Comparison of ENCODE assay signal across 20 mouse cellular contexts in genomic region chr2:164107125-164107874, GRCm38 (mm10). TPM values are rescaled to one million over a fixed set of nuclear protein-coding genes. Genes with fewer than 3 reads are reported as not detected.
DNase-seq lines count a peak whose midpoint lies in the region; ATAC-seq and TF ChIP-seq lines count a peak whose summit lies in the region.
"Had no signal": no experiment of that assay in that cellular context is flagged by ENCODE, and none has a peak within 500 bp of the region (broad histone marks: within the 10 kb centered on the region; RNA-seq: fewer than 3 reads in every experiment).

No protein-coding gene starts in this region.

- TF ChIP-seq CTCF in intestine, postnatal 0 days (IDR thresholded peaks at IDR 0.05; ENCODE audit: low read depth), result no peak

- no peak overlapping the region for H3K4me2 ChIP-seq in hindbrain, embryonic 11.5 days (replicated peaks; ENCODE audit: low read depth, low read length)
- H3K4me2 ChIP-seq in neural tube, embryonic 12.5 days (replicated peaks), result no peak overlapping the region
- no peak overlapping the region for H3K4me2 ChIP-seq in neural tube, embryonic 15.5 days
- no peak overlapping the region for H3K4me2 ChIP-seq in embryonic facial prominence, embryonic 15.5 days (replicated peaks)
- no peak overlapping the region for H3K4me2 ChIP-seq in intestine, postnatal 0 days (replicated peaks; ENCODE audit: low read depth)
- H3K4me2 ChIP-seq: forebrain, embryonic 13.5 days had no signal

- 78% methylated on average over 16 of the region's 16 CpGs for WGBS in hindbrain, embryonic 10.5 days
- WGBS in hindbrain, embryonic 11.5 days, result 81% methylated on average over 16 of the region's 16 CpGs
- 51% methylated on average over 16 of the region's 16 CpGs for WGBS in neural tube, embryonic 12.5 days
- WGBS in neural tube, embryonic 15.5 days, result 43% methylated on average over 16 of the region's 16 CpGs
- 65% methylated on average over 16 of the region's 16 CpGs for WGBS in embryonic facial prominence, embryonic 15.5 days
- WGBS in intestine, postnatal 0 days, result 71% methylated on average over 16 of the region's 16 CpGs

- ATAC-seq in hindbrain, embryonic 11.5 days (ENCODE audit: low FRiP score), result no peak
- ATAC-seq in neural tube, embryonic 12.5 days (ENCODE audit: low FRiP score, low read depth), result peak; percentile 63; the same call in 1 of the 2 replicates
- no peak for ATAC-seq in neural tube, embryonic 15.5 days (ENCODE audit: low FRiP score)
- ATAC-seq in embryonic facial prominence, embryonic 15.5 days (ENCODE audit: insufficient number of reproducible peaks, low FRiP score, low TSS enrichment, low read depth), result no peak
- ATAC-seq in intestine, postnatal 0 days, result no peak
- ATAC-seq: activated CD4-positive, CD25-positive, alpha-beta regulatory T cell, adult 4 months; forebrain, embryonic 13.5 days; liver, postnatal 0 days had no signal

- H3K4me3 ChIP-seq in hindbrain, embryonic 10.5 days, result no peak overlapping the region
- no peak overlapping the region for H3K4me3 ChIP-seq in hindbrain, embryonic 11.5 days (ENCODE audit: low read depth, low read length)
- no peak overlapping the region for H3K4me3 ChIP-seq in neural tube, embryonic 12.5 days
- H3K4me3 ChIP-seq in neural tube, embryonic 15.5 days (replicated peaks), result no peak overlapping the region
- H3K4me3 ChIP-seq in embryonic facial prominence, embryonic 15.5 days (replicated peaks), result no peak overlapping the region
- H3K4me3 ChIP-seq in intestine, postnatal 0 days (ENCODE audit: low read depth, low read length), result no peak overlapping the region
- H3K4me3 ChIP-seq: forebrain, embryonic 13.5 days had no signal

- H3K27ac ChIP-seq in hindbrain, embryonic 10.5 days, result 0 out of 2 replicates have a peak overlapping the region, but pooled peaks have one; percentile 35
- H3K27ac ChIP-seq in hindbrain, embryonic 11.5 days (ENCODE audit: low read depth, low read length), result no peak overlapping the region
- no peak overlapping the region for H3K27ac ChIP-seq in neural tube, embryonic 12.5 days
- H3K27ac ChIP-seq in neural tube, embryonic 15.5 days (replicated peaks), result no peak overlapping the region
- H3K27ac ChIP-seq in embryonic facial prominence, embryonic 15.5 days (replicated peaks), result peak overlapping the region; percentile 49
- no peak overlapping the region for H3K27ac ChIP-seq in intestine, postnatal 0 days (ENCODE audit: low read depth, low read length)
- H3K27ac ChIP-seq: forebrain, embryonic 13.5 days had no signal

- no peaks in the 10 kb centered on the region for H3K9me3 ChIP-seq in hindbrain, embryonic 10.5 days
- no peaks in the 10 kb centered on the region for H3K9me3 ChIP-seq in hindbrain, embryonic 11.5 days (ENCODE audit: control insufficient read depth, low read length)
- H3K9me3 ChIP-seq in neural tube, embryonic 12.5 days, result no peaks in the 10 kb centered on the region
- no peaks in the 10 kb centered on the region for H3K9me3 ChIP-seq in neural tube, embryonic 15.5 days (replicated peaks)
- no peaks in the 10 kb centered on the region for H3K9me3 ChIP-seq in embryonic facial prominence, embryonic 15.5 days (replicated peaks)
- no peaks in the 10 kb centered on the region for H3K9me3 ChIP-seq in intestine, postnatal 0 days (ENCODE audit: control insufficient read depth)
- H3K9me3 ChIP-seq: forebrain, embryonic 13.5 days had no signal

- no peak overlapping the region for H3K9ac ChIP-seq in hindbrain, embryonic 11.5 days (ENCODE audit: low read depth, low read length)
- H3K9ac ChIP-seq in neural tube, embryonic 12.5 days, result no peak overlapping the region
- no peak overlapping the region for H3K9ac ChIP-seq in neural tube, embryonic 15.5 days (replicated peaks)
- H3K9ac ChIP-seq in embryonic facial prominence, embryonic 15.5 days, result no peak overlapping the region
- no peak overlapping the region for H3K9ac ChIP-seq in intestine, postnatal 0 days (ENCODE audit: low read depth, low read length)
- H3K9ac ChIP-seq: forebrain, embryonic 13.5 days; liver, postnatal 0 days had no signal

- no peaks in the 10 kb centered on the region for H3K27me3 ChIP-seq in hindbrain, embryonic 10.5 days (ENCODE audit: insufficient read depth, poor library complexity, severe bottlenecking)
- H3K27me3 ChIP-seq in hindbrain, embryonic 11.5 days (ENCODE audit: control insufficient read depth, insufficient read depth, low read length), result no peaks in the 10 kb centered on the region
- no peaks in the 10 kb centered on the region for H3K27me3 ChIP-seq in neural tube, embryonic 12.5 days (replicated peaks)
- H3K27me3 ChIP-seq in neural tube, embryonic 15.5 days (replicated peaks), result no peaks in the 10 kb centered on the region
- no peaks in the 10 kb centered on the region for H3K27me3 ChIP-seq in embryonic facial prominence, embryonic 15.5 days
- no peaks in the 10 kb centered on the region for H3K27me3 ChIP-seq in intestine, postnatal 0 days (replicated peaks; ENCODE audit: control insufficient read depth, insufficient read depth, low read length)
- H3K27me3 ChIP-seq: forebrain, embryonic 13.5 days had no signal

- H3K36me3 ChIP-seq in hindbrain, embryonic 10.5 days, result peaks cover 79% of the 10 kb centered on the region
- no peaks in the 10 kb centered on the region for H3K36me3 ChIP-seq in hindbrain, embryonic 11.5 days (ENCODE audit: control insufficient read depth, insufficient read depth, low read length)
- peaks cover 26% of the 10 kb centered on the region for H3K36me3 ChIP-seq in neural tube, embryonic 12.5 days
- H3K36me3 ChIP-seq in neural tube, embryonic 15.5 days, result peaks cover 7% of the 10 kb centered on the region; the same call in 1 of the 2 replicates
- H3K36me3 ChIP-seq in embryonic facial prominence, embryonic 15.5 days, result peaks cover 17% of the 10 kb centered on the region; the same call in 1 of the 2 replicates
- peaks cover 30% of the 10 kb centered on the region for H3K36me3 ChIP-seq in intestine, postnatal 0 days (ENCODE audit: control insufficient read depth, insufficient read depth)

- DNase-seq in hindbrain, embryonic 10.5 days (ENCODE audit: low spot score), result no peak
- no peak for DNase-seq in hindbrain, embryonic 11.5 days (ENCODE audit: low spot score)
- no peak for DNase-seq in left cerebral cortex, adult 18-20 months (ENCODE audit: low spot score in 2 of 2)
- DNase-seq: adrenal gland, postnatal 14 days; cerebellum, adult 11 months; cerebellum, postnatal 10 days; gastrocnemius, postnatal 14 days; heart, postnatal 4 days; kidney, postnatal 4 days; liver, postnatal 0 days; lung, postnatal 14 days; right cerebral cortex, postnatal 14 days; spleen, adult 18-20 months; thymus, postnatal 36 days had no signal

- 0 out of 2 replicates have a peak, but pooled peaks cover 3% of the 10 kb centered on the region for H3K4me1 ChIP-seq in hindbrain, embryonic 10.5 days (replicated peaks)
- no peaks in the 10 kb centered on the region for H3K4me1 ChIP-seq in hindbrain, embryonic 11.5 days (replicated peaks; ENCODE audit: control insufficient read depth, insufficient read depth, low read length)
- H3K4me1 ChIP-seq in neural tube, embryonic 12.5 days, result peaks cover 14% of the 10 kb centered on the region
- H3K4me1 ChIP-seq in neural tube, embryonic 15.5 days, result 0 out of 2 replicates have a peak, but pooled peaks cover 5% of the 10 kb centered on the region
- H3K4me1 ChIP-seq in embryonic facial prominence, embryonic 15.5 days, result peaks cover 27% of the 10 kb centered on the region
- no peaks in the 10 kb centered on the region for H3K4me1 ChIP-seq in intestine, postnatal 0 days (replicated peaks; ENCODE audit: control insufficient read depth, insufficient read depth, low read length)
- H3K4me1 ChIP-seq: forebrain, embryonic 13.5 days had no signal

RNA-seq across cellular contexts. Expression of gene Tomm34, which starts 36.3 kb away (rescaled TPM):
- polyA plus RNA-seq in hindbrain, embryonic 10.5 days (2016; fragmentation: Nextera tagmentation; extraction: Ambion mirVana), result 58.3 and 64.3 TPM in 2 replicates
- polyA plus RNA-seq in hindbrain, embryonic 11.5 days (2014; fragmentation: Nextera tagmentation; extraction: Ambion mirVana), result 50.0 and 54.6 TPM in 2 replicates
- 43.4 and 46.2 TPM in 2 replicates for polyA plus RNA-seq in neural tube, embryonic 12.5 days (2016; fragmentation: Nextera tagmentation; extraction: Ambion mirVana)
- polyA plus RNA-seq in neural tube, embryonic 15.5 days (2015; fragmentation: Nextera tagmentation; extraction: Ambion mirVana), result 49.5 and 53.9 TPM in 2 replicates
- 59.1 and 66.0 TPM in 2 replicates for polyA plus RNA-seq in embryonic facial prominence, embryonic 15.5 days (2015; fragmentation: Nextera tagmentation; extraction: Ambion mirVana)
- total RNA-seq in left cerebral cortex, adult 18-20 months (2021), result 10 to 100 TPM; 88.4 to 88.7 TPM
- polyA plus RNA-seq in intestine, postnatal 0 days (2015; fragmentation: Nextera tagmentation; extraction: Ambion mirVana), result 25.0 and 27.8 TPM in 2 replicates

RNA-seq across cellular contexts. Expression of gene Stk4, which starts 37.2 kb away (rescaled TPM):
- polyA plus RNA-seq in hindbrain, embryonic 10.5 days (2016; fragmentation: Nextera tagmentation; extraction: Ambion mirVana), result 30.8 and 36.8 TPM in 2 replicates
- 32.7 and 41.1 TPM in 2 replicates for polyA plus RNA-seq in hindbrain, embryonic 11.5 days (2014; fragmentation: Nextera tagmentation; extraction: Ambion mirVana)
- 27.7 and 28.8 TPM in 2 replicates for polyA plus RNA-seq in neural tube, embryonic 12.5 days (2016; fragmentation: Nextera tagmentation; extraction: Ambion mirVana)
- polyA plus RNA-seq in neural tube, embryonic 15.5 days (2015; fragmentation: Nextera tagmentation; extraction: Ambion mirVana), result 15.4 and 19.0 TPM in 2 replicates
- 18.2 and 18.7 TPM in 2 replicates for polyA plus RNA-seq in embryonic facial prominence, embryonic 15.5 days (2015; fragmentation: Nextera tagmentation; extraction: Ambion mirVana)
- 10 to 100 TPM; 37.9 to 41.2 TPM for total RNA-seq in left cerebral cortex, adult 18-20 months (2021)
- polyA plus RNA-seq in intestine, postnatal 0 days (2015; fragmentation: Nextera tagmentation; extraction: Ambion mirVana), result 12.1 and 12.2 TPM in 2 replicates

Comparison
In these comparisons a context has a peak if more than half of its experiments do, and no peak if none do; other contexts are left out.
1. H3K27ac ChIP-seq: peak in hindbrain, embryonic 10.5 days (single experiment) and embryonic facial prominence, embryonic 15.5 days (single experiment); none in hindbrain, embryonic 11.5 days (single experiment), neural tube, embryonic 12.5 days (single experiment), neural tube, embryonic 15.5 days (single experiment) and intestine, postnatal 0 days (single experiment).